8 mouse cellular contexts compared by ENCODE assay signal in the genomic region with DNA sequence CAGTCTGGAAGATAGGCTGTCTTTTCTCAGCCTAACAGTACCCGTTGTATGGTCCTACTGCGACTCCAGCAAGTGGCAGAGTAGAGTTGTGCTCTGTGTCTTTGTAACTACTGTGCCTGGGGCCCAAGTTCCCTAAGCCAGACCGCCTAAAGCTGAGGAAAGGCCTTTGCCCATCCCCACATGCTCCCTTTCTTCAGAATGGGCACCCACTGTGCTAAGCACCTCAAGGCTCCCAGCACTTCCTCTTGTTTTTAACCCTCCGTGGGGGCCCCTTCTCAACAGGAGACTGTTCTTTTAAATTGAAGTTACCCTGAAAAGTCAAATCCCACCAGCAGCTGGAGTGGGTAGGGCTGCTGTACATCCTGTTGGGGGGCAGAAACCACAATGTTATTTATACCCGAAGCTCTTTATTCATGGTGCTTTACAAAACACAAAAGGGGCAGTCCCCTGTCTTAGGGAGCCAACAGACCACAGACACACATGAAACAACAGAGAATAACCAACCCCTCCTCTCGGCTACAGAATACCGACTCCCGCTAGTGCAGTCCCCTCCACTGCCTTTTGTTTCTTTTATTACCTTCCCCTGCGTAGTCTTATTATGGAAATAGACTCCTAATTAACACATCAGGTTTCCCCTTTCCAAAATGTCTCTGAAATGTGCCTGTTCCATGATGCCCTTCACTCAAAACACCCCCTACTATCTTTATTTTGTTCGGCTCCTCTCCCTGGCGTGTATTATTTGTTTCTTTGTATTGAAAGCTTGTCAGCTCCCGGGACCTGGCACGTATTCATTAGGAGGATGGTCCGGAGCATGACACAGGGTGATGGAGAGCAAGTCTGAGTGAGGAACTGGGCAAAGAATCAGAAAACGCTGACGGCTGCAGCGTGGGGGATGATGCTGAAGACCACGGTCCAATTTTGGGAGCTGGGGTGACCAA.
DNase-seq lines count a peak whose midpoint lies in the region; ATAC-seq and TF ChIP-seq lines count a peak whose summit lies in the region.

No protein-coding gene starts in this region.

- no peak overlapping the region for H3K27ac ChIP-seq in intestine, embryonic 14.5 days (ENCODE audit: low read depth)
- H3K27ac ChIP-seq in intestine, embryonic 16.5 days (ENCODE audit: low read length) = no peak overlapping the region
- peak overlapping the region; percentile 97 for H3K27ac ChIP-seq in bone marrow macrophage, adult 2 months (ENCODE audit: insufficient read depth, low read depth, low read length)
- no peak overlapping the region for H3K27ac ChIP-seq in heart, embryonic 10.5 days
- H3K27ac ChIP-seq in midbrain, embryonic 11.5 days (ENCODE audit: low read depth, low read length) = peak overlapping the region; percentile 67; the same call in 1 of the 2 replicates
- no peak overlapping the region for H3K27ac ChIP-seq in stomach, embryonic 14.5 days (ENCODE audit: low read length)

- H3K9ac ChIP-seq in intestine, embryonic 14.5 days (ENCODE audit: low read length) = no peak overlapping the region
- no peak overlapping the region for H3K9ac ChIP-seq in intestine, embryonic 16.5 days (ENCODE audit: low read depth, low read length)
- peak overlapping the region; percentile 57 for H3K9ac ChIP-seq in midbrain, embryonic 11.5 days (ENCODE audit: low read length)
- H3K9ac ChIP-seq in stomach, embryonic 14.5 days (replicated peaks; ENCODE audit: low read depth, low read length) = no peak overlapping the region

- peaks cover 16% of the 10 kb centered on the region; the same call in 1 of the 2 replicates for H3K9me3 ChIP-seq in intestine, embryonic 14.5 days (ENCODE audit: control insufficient read depth, low read length)
- H3K9me3 ChIP-seq in intestine, embryonic 16.5 days (ENCODE audit: control insufficient read depth, low read length) = peaks cover 13% of the 10 kb centered on the region
- H3K9me3 ChIP-seq in heart, embryonic 10.5 days = peaks cover 17% of the 10 kb centered on the region
- H3K9me3 ChIP-seq in midbrain, embryonic 11.5 days (ENCODE audit: control insufficient read depth, low read length) = peaks cover 11% of the 10 kb centered on the region; the same call in 1 of the 2 replicates
- H3K9me3 ChIP-seq in stomach, embryonic 14.5 days (ENCODE audit: control insufficient read depth, low read depth, low read length) = peaks cover 13% of the 10 kb centered on the region; the same call in 1 of the 2 replicates

- peak overlapping the region; percentile 34 for H3K4me2 ChIP-seq in intestine, embryonic 14.5 days (ENCODE audit: low read length)
- no peak overlapping the region for H3K4me2 ChIP-seq in intestine, embryonic 16.5 days (ENCODE audit: low read depth, low read length)
- H3K4me2 ChIP-seq in midbrain, embryonic 11.5 days = peak overlapping the region; percentile 46
- H3K4me2 ChIP-seq in stomach, embryonic 14.5 days (replicated peaks; ENCODE audit: low read depth, low read length) = peak overlapping the region; percentile 27

- no peak overlapping the region for H3K4me3 ChIP-seq in intestine, embryonic 14.5 days (ENCODE audit: low read depth, low read length)
- H3K4me3 ChIP-seq in intestine, embryonic 16.5 days (ENCODE audit: low read length) = no peak overlapping the region
- H3K4me3 ChIP-seq in bone marrow macrophage, adult 2 months (ENCODE audit: insufficient read depth, low read length) = peak overlapping the region; percentile 41
- H3K4me3 ChIP-seq in heart, embryonic 10.5 days = peak overlapping the region; percentile 13; the same call in 1 of the 2 replicates
- peak overlapping the region; percentile 14; the same call in 1 of the 2 replicates for H3K4me3 ChIP-seq in midbrain, embryonic 11.5 days (ENCODE audit: low read depth, low read length)
- no peak overlapping the region for H3K4me3 ChIP-seq in stomach, embryonic 14.5 days (ENCODE audit: low read depth, low read length)

- peak; percentile 59 for DNase-seq in intestine, embryonic 14.5 days (ENCODE audit: low spot score)
- DNase-seq in heart, embryonic 10.5 days (ENCODE audit: low spot score) = no peak
- DNase-seq in left cerebral cortex, postnatal 4 days = peak; percentile 28
- peak; percentile 96 for DNase-seq in midbrain, embryonic 11.5 days (ENCODE audit: low spot score, missing footprints)
- no peak for DNase-seq in cerebellum, adult 11 months

- TF ChIP-seq POLR2A in bone marrow macrophage, adult 2 months (IDR thresholded peaks at IDR 0.05; ENCODE audit: borderline replicate concordance, low read depth, low read length) = no peak

- H3K36me3 ChIP-seq in intestine, embryonic 14.5 days (ENCODE audit: control insufficient read depth, insufficient read depth, low read length) = no peaks in the 10 kb centered on the region
- no peaks in the 10 kb centered on the region for H3K36me3 ChIP-seq in intestine, embryonic 16.5 days (ENCODE audit: control insufficient read depth, insufficient read depth, low read length)
- 0 out of 2 replicates have a peak, but pooled peaks cover 5% of the 10 kb centered on the region for H3K36me3 ChIP-seq in heart, embryonic 10.5 days
- no peaks in the 10 kb centered on the region for H3K36me3 ChIP-seq in midbrain, embryonic 11.5 days (ENCODE audit: control insufficient read depth, insufficient read depth, low read length)
- H3K36me3 ChIP-seq in stomach, embryonic 14.5 days (ENCODE audit: control insufficient read depth, insufficient read depth, low read length) = no peaks in the 10 kb centered on the region

- intact Hi-C loops in left cerebral cortex, postnatal 4 days (cut with DNase I) = no loop called here

- TF ChIP-seq CTCF in bone marrow macrophage, adult 2 months (IDR thresholded peaks at IDR 0.05; ENCODE audit: low read depth, low read length) = no peak

- ATAC-seq in intestine, embryonic 14.5 days (replicated peaks; ENCODE audit: low FRiP score, low TSS enrichment, low read depth) = no peak
- no peak for ATAC-seq in intestine, embryonic 16.5 days
- peak; percentile 70 for ATAC-seq in midbrain, embryonic 11.5 days (ENCODE audit: low FRiP score)
- ATAC-seq in stomach, embryonic 14.5 days (ENCODE audit: insufficient number of reproducible peaks, insufficient read depth, low FRiP score, low read depth) = no peak

- H3K27me3 ChIP-seq in intestine, embryonic 14.5 days (replicated peaks; ENCODE audit: control insufficient read depth, insufficient read depth, low read length) = no peaks in the 10 kb centered on the region
- no peaks in the 10 kb centered on the region for H3K27me3 ChIP-seq in intestine, embryonic 16.5 days (replicated peaks; ENCODE audit: control insufficient read depth, insufficient read depth, low read length)
- no peaks in the 10 kb centered on the region for H3K27me3 ChIP-seq in heart, embryonic 10.5 days (ENCODE audit: insufficient read depth, poor library complexity, severe bottlenecking)
- H3K27me3 ChIP-seq in midbrain, embryonic 11.5 days (ENCODE audit: control insufficient read depth, insufficient read depth, low read length) = no peaks in the 10 kb centered on the region
- no peaks in the 10 kb centered on the region for H3K27me3 ChIP-seq in stomach, embryonic 14.5 days (ENCODE audit: control insufficient read depth, insufficient read depth, low read length)

- no peaks in the 10 kb centered on the region; the same call in 1 of the 2 replicates for H3K4me1 ChIP-seq in intestine, embryonic 14.5 days (replicated peaks; ENCODE audit: control insufficient read depth, insufficient read depth, low read length)
- no peaks in the 10 kb centered on the region for H3K4me1 ChIP-seq in intestine, embryonic 16.5 days (ENCODE audit: control insufficient read depth, insufficient read depth, low read length)
- peaks cover 18% of the 10 kb centered on the region for H3K4me1 ChIP-seq in bone marrow macrophage, adult 2 months (ENCODE audit: control insufficient read depth, insufficient read depth, low read length)
- peaks cover 10% of the 10 kb centered on the region for H3K4me1 ChIP-seq in heart, embryonic 10.5 days
- H3K4me1 ChIP-seq in midbrain, embryonic 11.5 days (ENCODE audit: control insufficient read depth, insufficient read depth, low read length) = peaks cover 20% of the 10 kb centered on the region
- no peaks in the 10 kb centered on the region for H3K4me1 ChIP-seq in stomach, embryonic 14.5 days (ENCODE audit: control insufficient read depth, insufficient read depth, low read length)

- 23% methylated on average over 18 of the region's 18 CpGs for WGBS in intestine, embryonic 14.5 days
- WGBS in intestine, embryonic 16.5 days = 26% methylated on average over 18 of the region's 18 CpGs
- WGBS in heart, embryonic 10.5 days = 28% methylated on average over 18 of the region's 18 CpGs
- 2% methylated on average over 18 of the region's 18 CpGs for WGBS in midbrain, embryonic 11.5 days
- WGBS in stomach, embryonic 14.5 days = 29% methylated on average over 18 of the region's 18 CpGs

Comparison
In these comparisons a context has a peak if more than half of its experiments do, and no peak if none do; other contexts are left out.
1. DNase-seq: peak in intestine, embryonic 14.5 days (single experiment), left cerebral cortex, postnatal 4 days (single experiment) and midbrain, embryonic 11.5 days (single experiment); none in heart, embryonic 10.5 days (single experiment) and cerebellum, adult 11 months (single experiment).
2. H3K27ac ChIP-seq: peak in bone marrow macrophage, adult 2 months (single experiment) and midbrain, embryonic 11.5 days (single experiment); none in intestine, embryonic 14.5 days (single experiment), intestine, embryonic 16.5 days (single experiment), heart, embryonic 10.5 days (single experiment) and stomach, embryonic 14.5 days (single experiment).
3. H3K4me3 ChIP-seq: peak in bone marrow macrophage, adult 2 months (single experiment), heart, embryonic 10.5 days (single experiment) and midbrain, embryonic 11.5 days (single experiment); none in intestine, embryonic 14.5 days (single experiment), intestine, embryonic 16.5 days (single experiment) and stomach, embryonic 14.5 days (single experiment).